Mouse (Mus musculus) limb, embryonic 12.5 days (tissue): ENCODE data around the gene Slc8a3. TPM values are rescaled to one million over a fixed set of nuclear protein-coding genes. Genes with fewer than 3 reads are reported as not detected.

Experiments used
- ATAC-seq: fragments of 200-750 bp; cut with Nextera tagmentation; 2 replicates; pipeline ENCODE4 v1.8.0; 2017; ENCODE audit warnings: low read depth, moderate TSS enrichment; ENCODE audit not compliant: insufficient number of reproducible peaks, insufficient read depth, low FRiP score, low TSS enrichment
- H3K27ac ChIP-seq: fragments of 300-500 bp; sonication (generic); 2 replicates; pipeline ENCODE4 v1.5.1; 2016; ENCODE audit warnings: mild to moderate bottlenecking, moderate library complexity
- H3K27me3 ChIP-seq: fragments of 300-500 bp; sonication (generic); 2 replicates; pipeline ENCODE4 v1.6.1; 2016; ENCODE audit warnings: mild to moderate bottlenecking, moderate library complexity
- H3K36me3 ChIP-seq: fragments of 300-500 bp; sonication (generic); 2 replicates; pipeline ENCODE4 v1.6.1; 2016; ENCODE audit warnings: mild to moderate bottlenecking, moderate library complexity
- H3K4me1 ChIP-seq: fragments of 300-500 bp; sonication (generic); replicated peaks from 2 replicates; pipeline ENCODE4 v1.6.1; 2016
- H3K4me2 ChIP-seq: fragments of 300-500 bp; sonication (generic); 2 replicates; pipeline ENCODE4 v1.6.1; 2016; ENCODE audit warnings: mild to moderate bottlenecking, moderate library complexity
- H3K4me3 ChIP-seq: fragments of 300-500 bp; sonication (generic); replicated peaks from 2 replicates; pipeline ENCODE4 v1.5.1; 2016; ENCODE audit warnings: mild to moderate bottlenecking
- H3K9ac ChIP-seq: fragments of 300-500 bp; sonication (generic); replicated peaks from 2 replicates; pipeline ENCODE4 v1.6.1; 2016; ENCODE audit warnings: mild to moderate bottlenecking, moderate library complexity
- H3K9me3 ChIP-seq: fragments of 300-500 bp; sonication (generic); 2 replicates; pipeline ENCODE4 v1.6.1; 2016; ENCODE audit warnings: mild to moderate bottlenecking, moderate library complexity
- WGBS: fragments of 180-500 bp; shearing (Covaris S2); methylation state at CpG from one replicate; pipeline ENCODE4 v1.1.7; 2016; 5-methylcytosine and 5-hydroxymethylcytosine counted together
- polyA plus RNA-seq: library from polyadenylated mRNA; unstranded; fragments of >200 nt; fragmentation: Nextera tagmentation; extraction: Ambion mirVana; gene quantifications from 2 replicates; pipeline ENCODE4 v1.2.1, GENCODE M21; 2016

Slc8a3 gene
- polyA plus RNA-seq, 1 experiment from 2014 or later, result 0.50 TPM

GRCm38 (mm10) chr12:81205619-81206560 lies 127.1 kb downstream of the Slc8a3 start:
- H3K27ac ChIP-seq, result no peak overlapping the region
- H3K4me3 ChIP-seq, result no peak overlapping the region
- H3K36me3 ChIP-seq, result no peaks in the 10 kb centered on the region
- no peaks in the 10 kb centered on the region for H3K9me3 ChIP-seq
- no peak overlapping the region for H3K9ac ChIP-seq
- WGBS, result 23% methylated on average over 6 of the region's 6 CpGs
- H3K27me3 ChIP-seq, result no peaks in the 10 kb centered on the region
- H3K4me2 ChIP-seq, result no peak overlapping the region
- no peak for ATAC-seq
- no peaks in the 10 kb centered on the region for H3K4me1 ChIP-seq

- H3K27ac ChIP-seq, result no peak overlapping the region
- H3K9me3 ChIP-seq, result no peaks in the 10 kb centered on the region
- no peak overlapping the region for H3K9ac ChIP-seq
- H3K4me1 ChIP-seq, result no peaks in the 10 kb centered on the region
- WGBS, result 39% methylated on average over 1 of the region's 1 CpGs
- H3K4me2 ChIP-seq, result no peak overlapping the region
- no peak for ATAC-seq
- H3K27me3 ChIP-seq, result no peaks in the 10 kb centered on the region
- no peak overlapping the region for H3K4me3 ChIP-seq
- H3K36me3 ChIP-seq, result no peaks in the 10 kb centered on the region
Observed at GRCm38 (mm10) chr12:81203226-81203625, 129.8 kb downstream of the Slc8a3 start.

GRCm38 (mm10) chr12:81199280-81199955 lies 133.6 kb downstream of the Slc8a3 start:
- WGBS, result 33% methylated on average over 23 of the region's 23 CpGs
- Histone ChIP-seq H3K4me1 (no peaks in the 10 kb centered on the region), H3K9ac (no peak overlapping the region), H3K4me2 (no peak overlapping the region), H3K9me3 (no peaks in the 10 kb centered on the region), H3K27ac (no peak overlapping the region), H3K4me3 (no peak overlapping the region), H3K36me3 (no peaks in the 10 kb centered on the region), H3K27me3 (no peaks in the 10 kb centered on the region)
- ATAC-seq, result no peak

- no peaks in the 10 kb centered on the region for H3K36me3 ChIP-seq
- ATAC-seq, result no peak
- no peak overlapping the region for H3K27ac ChIP-seq
- H3K4me2 ChIP-seq, result no peak overlapping the region
- no peak overlapping the region for H3K4me3 ChIP-seq
- no peaks in the 10 kb centered on the region for H3K27me3 ChIP-seq
- no peak overlapping the region for H3K9ac ChIP-seq
- H3K4me1 ChIP-seq, result no peaks in the 10 kb centered on the region
- WGBS, result 75% methylated on average over 5 of the region's 5 CpGs
- no peaks in the 10 kb centered on the region for H3K9me3 ChIP-seq
Observed at GRCm38 (mm10) chr12:81197468-81198075, 135.4 kb downstream of the Slc8a3 start.

- no peak overlapping the region for H3K4me3 ChIP-seq
- H3K36me3 ChIP-seq, result no peaks in the 10 kb centered on the region
- H3K4me2 ChIP-seq, result no peak overlapping the region
- no peaks in the 10 kb centered on the region for H3K9me3 ChIP-seq
- no peaks in the 10 kb centered on the region for H3K27me3 ChIP-seq
- H3K4me1 ChIP-seq, result no peaks in the 10 kb centered on the region
- WGBS, result 79% methylated on average over 2 of the region's 2 CpGs
- no peak overlapping the region for H3K27ac ChIP-seq
- ATAC-seq, result no peak
- no peak overlapping the region for H3K9ac ChIP-seq
Observed at GRCm38 (mm10) chr12:81193968-81194367, 139.0 kb downstream of the Slc8a3 start.

- no peak for ATAC-seq
- no peaks in the 10 kb centered on the region for H3K27me3 ChIP-seq
- no peak overlapping the region for H3K4me2 ChIP-seq
- H3K9me3 ChIP-seq, result no peaks in the 10 kb centered on the region
- no peak overlapping the region for H3K4me3 ChIP-seq
- no peaks in the 10 kb centered on the region for H3K4me1 ChIP-seq
- no peak overlapping the region for H3K9ac ChIP-seq
- H3K27ac ChIP-seq, result no peak overlapping the region
- no peaks in the 10 kb centered on the region for H3K36me3 ChIP-seq
- 74% methylated on average over 1 of the region's 1 CpGs for WGBS
Observed at GRCm38 (mm10) chr12:81189636-81190035, 143.3 kb downstream of the Slc8a3 start.

- H3K27me3 ChIP-seq, result no peaks in the 10 kb centered on the region
- 94% methylated on average over 4 of the region's 4 CpGs for WGBS
- ATAC-seq, result no peak
Observed at GRCm38 (mm10) chr12:81188996-81189395, 144.0 kb downstream of the Slc8a3 start.

GRCm38 (mm10) chr12:81188423-81188822 lies 144.6 kb downstream of the Slc8a3 start:
- Histone ChIP-seq H3K4me2 (no peak overlapping the region), H3K4me3 (no peak overlapping the region), H3K9me3 (no peaks in the 10 kb centered on the region), H3K36me3 (no peaks in the 10 kb centered on the region), H3K27ac (no peak overlapping the region), H3K9ac (no peak overlapping the region), H3K27me3 (no peaks in the 10 kb centered on the region), H3K4me1 (no peaks in the 10 kb centered on the region)
- WGBS, result 84% methylated on average over 3 of the region's 3 CpGs
- no peak for ATAC-seq

More at GRCm38 (mm10) chr12:81188996-81189395, 144.0 kb downstream of the Slc8a3 start:
- Histone ChIP-seq H3K4me2 (no peak overlapping the region), H3K4me3 (no peak overlapping the region), H3K36me3 (no peaks in the 10 kb centered on the region), H3K27ac (no peak overlapping the region), H3K4me1 (no peaks in the 10 kb centered on the region), H3K9me3 (no peaks in the 10 kb centered on the region), H3K9ac (no peak overlapping the region)

GRCm38 (mm10) chr12:81186668-81187067 lies 146.3 kb downstream of the Slc8a3 start:
- H3K4me3 ChIP-seq, result no peak overlapping the region
- H3K36me3 ChIP-seq, result no peaks in the 10 kb centered on the region
- H3K4me2 ChIP-seq, result no peak overlapping the region
- H3K9me3 ChIP-seq, result no peaks in the 10 kb centered on the region
- H3K27ac ChIP-seq, result no peak overlapping the region
- H3K27me3 ChIP-seq, result no peaks in the 10 kb centered on the region
- no peaks in the 10 kb centered on the region for H3K4me1 ChIP-seq
- ATAC-seq, result no peak
- WGBS, result 88% methylated on average over 3 of the region's 3 CpGs
- no peak overlapping the region for H3K9ac ChIP-seq

- H3K27ac ChIP-seq, result no peak overlapping the region
- H3K9me3 ChIP-seq, result no peaks in the 10 kb centered on the region
- H3K9ac ChIP-seq, result no peak overlapping the region
- H3K4me3 ChIP-seq, result no peak overlapping the region
- 98% methylated on average over 4 of the region's 4 CpGs for WGBS
- ATAC-seq, result no peak
- no peaks in the 10 kb centered on the region for H3K4me1 ChIP-seq
- H3K27me3 ChIP-seq, result no peaks in the 10 kb centered on the region
- H3K4me2 ChIP-seq, result no peak overlapping the region
- H3K36me3 ChIP-seq, result no peaks in the 10 kb centered on the region
Observed at GRCm38 (mm10) chr12:81186081-81186480, 146.9 kb downstream of the Slc8a3 start.

- Histone ChIP-seq H3K27me3 (no peaks in the 10 kb centered on the region), H3K9me3 (no peaks in the 10 kb centered on the region), H3K9ac (no peak overlapping the region), H3K4me2 (no peak overlapping the region), H3K36me3 (no peaks in the 10 kb centered on the region), H3K4me3 (no peak overlapping the region), H3K4me1 (no peaks in the 10 kb centered on the region), H3K27ac (no peak overlapping the region)
- 85% methylated on average over 2 of the region's 2 CpGs for WGBS
- ATAC-seq, result no peak
Observed at GRCm38 (mm10) chr12:81184967-81185366, 148.0 kb downstream of the Slc8a3 start.
